Mouse (Mus musculus) cortical plate, adult 2 months (tissue): ENCODE measurements around the gene Kpna2. TPM values are rescaled to one million over a fixed set of nuclear protein-coding genes. Genes with fewer than 3 reads are reported as not detected.
"Not testable (repeated sequence)": the region's sequence is repeated elsewhere in the genome, so short reads cannot be mapped to it uniquely, and the experiment has no call there.

Source experiments
- H3K27ac ChIP-seq: fragments of 200-500 bp; 2 replicates; pipeline ENCODE4 v1.5.1; 2012; ENCODE audit warnings: low read length, control low read depth, inconsistent platforms; ENCODE audit not compliant: insufficient read depth
- H3K4me1 ChIP-seq: fragments of 200-500 bp; 2 replicates; pipeline ENCODE4 v1.6.1; 2011; ENCODE audit warnings: low read length; ENCODE audit not compliant: control insufficient read depth, insufficient read depth
- H3K4me3 ChIP-seq: fragments of 200-500 bp; 2 replicates; pipeline ENCODE4 v1.5.1; 2011; ENCODE audit warnings: mild to moderate bottlenecking, low read length, control low read depth; ENCODE audit not compliant: insufficient read depth
- CTCF ChIP-seq: fragments of 200-500 bp; IDR thresholded peaks from 2 replicates; pipeline ENCODE4 v1.5.1; 2011; ENCODE audit warnings: mild to moderate bottlenecking, control low read depth, low read length; ENCODE audit not compliant: insufficient read depth; ENCODE audit errors: extremely low read depth
- POLR2A ChIP-seq: fragments of 200-500 bp; IDR thresholded peaks from 2 replicates; pipeline ENCODE4 v1.6.1; 2011; ENCODE audit warnings: mild to moderate bottlenecking, low read length, control low read depth; ENCODE audit not compliant: insufficient read depth; ENCODE audit errors: extremely low read depth
- polyA plus RNA-seq: library from polyadenylated mRNA; depleted of rRNA; stranded (reverse); fragments of >200 nt; gene quantifications from 2 replicates; pipeline ENCODE4 v1.2.3, GENCODE M21; 2012

Kpna2 gene
- polyA plus RNA-seq, 1 experiment: 32.4 TPM

- Histone ChIP-seq H3K4me3 (no peak overlapping the region), H3K4me1 (0 out of 2 replicates have a peak, but pooled peaks cover 1% of the 10 kb centered on the region), H3K27ac (no peak overlapping the region)
- TF ChIP-seq POLR2A (no peak), CTCF (no peak)
These were observed 11.8 kb upstream of the Kpna2 start for GRCm38 (mm10) chr11:107011171-107011570.

GRCm38 (mm10) chr11:107010447-107010846, 11.1 kb upstream of the Kpna2 start:
- Histone ChIP-seq H3K4me1 (0 out of 2 replicates have a peak, but pooled peaks cover 1% of the 10 kb centered on the region), H3K4me3 (no peak overlapping the region), H3K27ac (no peak overlapping the region)
- TF ChIP-seq CTCF: no peak
- TF ChIP-seq POLR2A: no peak

DNA sequence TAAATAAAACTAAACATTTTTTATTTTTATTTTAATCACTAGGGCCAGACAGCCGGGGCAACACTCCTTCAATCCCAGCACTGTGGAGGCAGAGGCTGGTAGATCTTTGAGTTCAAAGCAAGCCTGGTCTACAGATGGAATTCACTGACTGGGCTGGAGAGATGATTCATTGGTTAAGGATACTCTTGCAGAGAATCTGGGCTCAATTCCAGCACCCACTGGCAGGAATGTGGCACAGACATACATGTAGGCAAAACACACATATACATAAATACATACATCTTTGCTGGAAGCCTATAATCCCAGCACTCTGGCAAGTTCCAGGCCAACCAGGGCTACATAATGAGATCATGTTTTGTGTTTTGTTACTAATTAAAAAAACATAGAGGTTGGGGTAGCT, 6.2 kb upstream of the Kpna2 start:
- Histone ChIP-seq H3K4me1 (no peaks in the 10 kb centered on the region), H3K27ac (no peak overlapping the region), H3K4me3 (no peak overlapping the region)
- TF ChIP-seq CTCF: no peak
- no peak for TF ChIP-seq POLR2A

DNA sequence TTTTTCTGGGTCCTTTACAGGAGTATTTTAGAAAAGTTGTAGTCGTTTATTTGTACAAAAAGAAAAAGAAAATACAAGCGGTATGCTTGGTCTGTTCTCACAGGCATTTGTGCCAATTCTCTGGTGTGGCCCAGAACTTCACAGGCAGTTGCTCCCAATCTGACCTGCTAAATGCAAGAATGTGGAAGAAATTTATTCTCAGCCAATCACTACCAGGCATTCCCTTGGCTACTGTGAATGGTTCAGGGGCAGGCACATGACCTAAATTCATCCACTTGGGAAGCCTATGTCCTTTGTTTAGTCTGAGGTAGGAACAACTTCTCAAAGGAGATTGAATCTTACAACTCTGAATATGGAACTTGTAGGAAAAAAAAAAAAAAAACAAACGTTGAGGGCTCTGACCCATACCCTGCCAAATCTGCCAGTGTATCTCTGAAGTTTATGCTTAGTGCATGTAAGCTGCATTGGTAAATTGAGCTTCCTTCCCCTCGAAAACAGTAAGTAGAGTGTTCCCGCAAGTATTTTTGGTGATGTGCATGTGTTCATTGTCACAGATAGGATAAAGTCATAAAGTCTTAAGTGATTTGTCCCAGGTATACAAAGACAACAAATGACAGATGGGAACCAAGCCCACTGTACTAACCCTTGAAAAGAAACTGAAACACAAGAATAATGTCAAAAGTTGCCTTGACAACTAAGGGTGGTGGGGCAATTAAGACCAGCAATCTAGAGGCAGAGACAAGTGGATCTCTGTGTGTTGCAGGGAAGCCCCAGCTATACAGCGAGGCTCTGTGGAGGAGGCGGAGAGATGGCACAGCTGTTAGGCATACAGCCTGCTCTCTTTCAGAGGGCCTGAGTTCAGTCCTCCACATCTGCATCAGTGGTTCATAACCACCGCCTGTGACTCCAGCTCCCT, 2.7 kb upstream of the Kpna2 start:
- H3K4me1 ChIP-seq: 0 out of 2 replicates have a peak, but pooled peaks cover 1% of the 10 kb centered on the region
- no peak overlapping the region for H3K27ac ChIP-seq
- TF ChIP-seq CTCF (no peak), POLR2A (no peak)
- H3K4me3 ChIP-seq: no peak overlapping the region

DNA sequence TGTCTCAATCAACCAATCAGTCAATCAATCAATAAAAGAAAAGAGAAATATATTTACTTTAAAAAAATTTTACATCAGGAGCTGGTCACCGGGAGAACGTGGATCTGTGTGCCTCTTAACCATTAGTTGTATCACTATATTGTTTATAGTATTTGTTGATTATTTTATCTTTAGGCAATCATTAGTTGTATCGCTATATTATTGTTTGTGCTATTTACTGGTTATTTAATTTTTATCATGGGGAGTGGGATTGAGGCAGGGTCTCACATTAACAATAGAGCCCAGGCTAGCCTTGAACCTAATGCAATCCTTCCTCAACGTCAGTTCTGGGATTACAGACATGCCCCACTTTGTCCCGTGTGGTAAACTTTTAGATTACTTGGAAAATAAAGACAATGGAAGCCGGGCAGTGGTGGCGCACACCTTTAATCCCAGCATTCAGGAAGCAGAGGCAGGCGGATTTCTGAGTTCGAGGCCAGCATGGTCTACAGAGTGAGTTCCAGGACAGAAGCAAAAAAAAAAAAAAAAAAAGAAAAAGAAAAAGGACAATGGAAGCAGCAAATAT, 690 bp upstream of the Kpna2 start:
- Histone ChIP-seq H3K4me1 (0 out of 2 replicates have a peak, but pooled peaks cover 1% of the 10 kb centered on the region), H3K4me3 (peak overlapping the region; percentile 71), H3K27ac (peak overlapping the region; percentile 79; the same call in 1 of the 2 replicates)
- TF ChIP-seq CTCF (no peak), POLR2A (no peak)

GRCm38 (mm10) chr11:106998651-106999150, 640 bp downstream of the Kpna2 start:
- H3K4me3 ChIP-seq: peak overlapping the region; percentile 71
- TF ChIP-seq POLR2A: no peak
- TF ChIP-seq CTCF: no peak
- H3K4me1 ChIP-seq: 0 out of 2 replicates have a peak, but pooled peaks cover 1% of the 10 kb centered on the region
- no peak overlapping the region for H3K27ac ChIP-seq

DNA sequence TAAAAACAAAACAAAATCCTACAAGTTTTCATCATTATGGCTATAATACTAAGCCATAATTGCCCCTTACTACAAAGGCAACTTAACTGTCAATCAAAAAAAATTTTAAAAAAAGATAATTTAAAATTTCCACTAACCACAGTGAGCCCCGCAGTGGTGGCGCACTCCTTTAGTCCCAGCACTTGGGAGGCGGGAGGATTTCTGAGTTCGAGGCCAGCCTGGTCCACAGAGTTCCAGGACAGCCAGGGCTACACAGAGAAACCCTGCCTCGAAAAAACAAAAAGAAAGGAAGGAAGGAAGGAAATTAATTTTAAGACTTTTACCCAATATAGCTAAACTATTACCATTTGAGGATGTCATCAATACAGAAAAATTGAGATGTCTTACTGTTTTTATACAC, 1.4 kb downstream of the Kpna2 start:
- Histone ChIP-seq H3K4me3 (peak overlapping the region; percentile 71; the same call in 1 of the 2 replicates), H3K4me1 (0 out of 2 replicates have a peak, but pooled peaks cover 1% of the 10 kb centered on the region), H3K27ac (no peak overlapping the region)
- TF ChIP-seq POLR2A (no peak), CTCF (no peak)

DNA sequence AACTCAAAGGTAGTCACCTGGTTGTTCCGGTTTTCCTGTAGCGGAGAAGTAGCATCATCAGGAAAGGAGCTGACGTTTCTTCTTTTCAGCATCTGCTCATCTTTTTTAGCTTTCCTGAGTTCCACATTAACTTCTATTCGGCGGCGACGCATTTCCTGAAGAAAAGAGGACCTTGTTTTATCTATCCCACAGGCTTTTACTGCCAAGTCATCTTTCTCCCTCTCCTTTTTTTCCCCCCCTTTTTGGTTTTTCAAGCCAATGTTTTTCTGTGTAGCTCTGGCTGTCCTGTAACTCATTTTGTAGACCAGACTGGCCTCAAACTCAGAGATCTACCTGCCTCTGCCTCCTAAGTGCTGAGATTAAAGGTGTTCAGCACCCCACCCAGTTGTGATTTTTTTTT, 2.8 kb downstream of the Kpna2 start:
- not testable (repeated sequence) for H3K4me1 ChIP-seq, H3K27ac ChIP-seq, H3K4me3 ChIP-seq

DNA sequence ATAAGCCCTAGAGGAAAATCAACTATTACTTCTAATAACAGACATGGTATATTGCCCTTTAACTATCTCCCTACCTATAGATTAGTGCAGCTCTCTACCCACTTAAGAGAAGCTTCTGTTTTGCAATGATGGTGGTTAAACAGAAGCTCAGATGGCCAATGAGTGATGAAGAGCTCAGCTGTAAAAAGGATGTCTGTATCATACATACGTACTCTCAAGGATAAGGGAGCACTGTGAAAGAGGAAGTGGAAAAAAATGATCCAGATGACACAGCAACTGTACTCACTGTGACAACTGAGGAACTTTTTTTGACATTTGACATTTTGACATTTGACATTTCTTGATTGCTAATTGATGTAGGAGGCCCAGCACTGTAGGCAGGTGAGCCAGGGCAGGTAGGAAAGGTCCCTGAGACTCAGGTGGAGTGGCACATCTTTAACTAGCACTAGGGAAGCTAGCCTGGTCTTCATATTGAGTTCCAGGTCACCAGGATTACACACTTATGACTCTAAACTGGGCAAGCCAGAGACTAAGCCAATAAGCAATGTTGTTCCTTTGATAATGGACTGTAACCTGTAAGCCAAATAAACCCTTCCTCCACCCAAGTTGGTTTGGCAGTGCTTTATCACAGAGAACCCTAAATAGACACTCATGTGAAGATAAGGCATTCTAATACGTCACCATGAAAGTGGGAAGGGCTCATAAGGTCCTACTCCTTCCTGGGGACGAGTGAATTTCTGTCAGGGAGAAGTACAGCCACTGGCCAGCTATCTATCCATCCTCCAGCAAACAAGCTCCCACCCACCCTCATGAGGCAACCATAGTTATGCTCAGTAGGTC, 4.9 kb downstream of the Kpna2 start:
- 0 out of 2 replicates have a peak, but pooled peaks cover 1% of the 10 kb centered on the region for H3K4me1 ChIP-seq
- no peak overlapping the region for H3K27ac ChIP-seq
- TF ChIP-seq CTCF (no peak), POLR2A (no peak)
- H3K4me3 ChIP-seq: no peak overlapping the region

- no peak overlapping the region for H3K27ac ChIP-seq
- H3K4me1 ChIP-seq: no peaks in the 10 kb centered on the region; the same call in 1 of the 2 replicates
- TF ChIP-seq POLR2A: no peak
- no peak overlapping the region for H3K4me3 ChIP-seq
These were observed 12.0 kb downstream of the Kpna2 start for GRCm38 (mm10) chr11:106987384-106987783.

DNA sequence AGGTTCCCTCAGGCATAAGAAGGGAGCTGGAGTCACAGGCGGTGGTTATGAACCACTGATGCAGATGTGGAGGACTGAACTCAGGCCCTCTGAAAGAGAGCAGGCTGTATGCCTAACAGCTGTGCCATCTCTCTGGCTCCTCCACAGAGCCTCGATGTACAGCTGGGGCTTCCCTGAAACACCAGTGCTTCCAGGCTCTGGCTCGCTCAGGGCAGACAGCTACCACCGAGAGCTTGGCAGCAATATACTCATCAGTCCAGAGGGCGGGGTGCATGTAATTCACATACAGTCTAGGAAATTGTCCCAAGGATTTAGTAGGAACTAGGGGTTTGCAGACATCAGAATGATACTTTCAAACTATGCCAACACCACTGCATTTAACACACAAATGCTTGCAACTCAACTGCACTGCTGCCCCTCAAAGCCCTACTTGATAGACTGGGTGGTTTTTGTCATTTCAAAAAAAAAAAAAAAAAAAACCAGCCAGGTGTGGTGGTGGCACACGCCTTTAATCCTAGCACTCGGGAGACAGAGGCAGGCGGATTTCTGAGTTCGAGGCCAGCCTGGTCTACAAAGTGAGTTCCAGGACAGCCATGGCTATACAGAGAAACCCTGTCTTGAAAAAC, 13.2 kb downstream of the Kpna2 start:
- not testable (repeated sequence) for H3K27ac ChIP-seq, H3K4me1 ChIP-seq, H3K4me3 ChIP-seq
